Comparison of ENCODE assay signal across 8 mouse cellular contexts in genomic region chr5:116123344-116123743, GRCm38 (mm10). TPM values are rescaled to one million over a fixed set of nuclear protein-coding genes. Genes with fewer than 3 reads are reported as not detected.
DNase-seq lines count a peak whose midpoint lies in the region; ATAC-seq and TF ChIP-seq lines count a peak whose summit lies in the region.

No protein-coding gene starts in this region.

- ATAC-seq in granulocyte monocyte progenitor cell, adult 5-6 weeks (replicated peaks; ENCODE audit: poor library complexity, severe bottlenecking): peak; percentile 96
- ATAC-seq in kidney, postnatal 0 days (replicated peaks; ENCODE audit: low FRiP score, low read depth): no peak
- no peak for ATAC-seq in liver, embryonic 11.5 days (replicated peaks; ENCODE audit: low FRiP score)
- no peak; the same call in 1 of the 2 replicates for ATAC-seq in neural tube, embryonic 11.5 days (ENCODE audit: insufficient read depth, low FRiP score, low TSS enrichment)

- H3K4me1 ChIP-seq in kidney, postnatal 0 days (replicated peaks; ENCODE audit: insufficient read depth, low read length): no peaks in the 10 kb centered on the region
- H3K4me1 ChIP-seq in liver, embryonic 11.5 days (replicated peaks; ENCODE audit: control insufficient read depth, insufficient read depth, low read length): no peaks in the 10 kb centered on the region
- H3K4me1 ChIP-seq in neural tube, embryonic 11.5 days (ENCODE audit: control insufficient read depth, insufficient read depth, low read length): no peaks in the 10 kb centered on the region
- H3K4me1 ChIP-seq in testis, adult 2 months (ENCODE audit: control insufficient read depth, insufficient read depth, low read length): no peaks in the 10 kb centered on the region

- no peaks in the 10 kb centered on the region for H3K27me3 ChIP-seq in kidney, postnatal 0 days (ENCODE audit: insufficient read depth, low read length)
- no peaks in the 10 kb centered on the region for H3K27me3 ChIP-seq in liver, embryonic 11.5 days (replicated peaks; ENCODE audit: control insufficient read depth, insufficient read depth, low read length)
- H3K27me3 ChIP-seq in neural tube, embryonic 11.5 days (ENCODE audit: control insufficient read depth, insufficient read depth, low read length): no peaks in the 10 kb centered on the region
- no peaks in the 10 kb centered on the region for H3K27me3 ChIP-seq in testis, adult 2 months (ENCODE audit: control insufficient read depth, insufficient read depth, low read length)

- no peaks in the 10 kb centered on the region for H3K9me3 ChIP-seq in kidney, postnatal 0 days (replicated peaks; ENCODE audit: low read length)
- H3K9me3 ChIP-seq in liver, embryonic 11.5 days (ENCODE audit: control insufficient read depth, low read length): no peaks in the 10 kb centered on the region
- no peaks in the 10 kb centered on the region for H3K9me3 ChIP-seq in neural tube, embryonic 11.5 days (ENCODE audit: control insufficient read depth, low read length)

- H3K4me2 ChIP-seq in kidney, postnatal 0 days (ENCODE audit: low read length): no peak overlapping the region
- H3K4me2 ChIP-seq in liver, embryonic 11.5 days: no peak overlapping the region
- H3K4me2 ChIP-seq in neural tube, embryonic 11.5 days (ENCODE audit: low read depth): no peak overlapping the region

- DNase-seq in B cell, adult 2 months: peak; percentile 41 to 50
- peak; percentile 80 for DNase-seq in adrenal gland, postnatal 10 days
- peak; percentile 69 for DNase-seq in embryo, embryonic 11.5 days (ENCODE audit: low read depth, low spot score)
- DNase-seq in kidney, postnatal 0 days (ENCODE audit: low spot score): peak; percentile 94
- peak; percentile 67 for DNase-seq in liver, embryonic 11.5 days (ENCODE audit: low spot score)
- peak; percentile 84 for DNase-seq in neural tube, embryonic 11.5 days (ENCODE audit: low spot score)

- H3K27ac ChIP-seq in kidney, postnatal 0 days: no peak overlapping the region
- H3K27ac ChIP-seq in liver, embryonic 11.5 days (ENCODE audit: low read depth, low read length): no peak overlapping the region
- no peak overlapping the region for H3K27ac ChIP-seq in neural tube, embryonic 11.5 days (ENCODE audit: low read depth, low read length)
- H3K27ac ChIP-seq in testis, adult 2 months (ENCODE audit: control insufficient read depth, insufficient read depth, low read depth, low read length): no peak overlapping the region

- peak; percentile 93 for TF ChIP-seq CTCF in kidney, postnatal 0 days (IDR thresholded peaks at IDR 0.05; ENCODE audit: low read depth)
- peak; percentile 90; the same call in 1 of the 2 replicates for TF ChIP-seq CTCF in testis, adult 2 months (IDR thresholded peaks at IDR 0.05; ENCODE audit: control insufficient read depth, insufficient read depth, insufficient replicate concordance, low read depth, low read length)

- H3K36me3 ChIP-seq in kidney, postnatal 0 days (ENCODE audit: insufficient read depth, low read length): no peaks in the 10 kb centered on the region
- H3K36me3 ChIP-seq in liver, embryonic 11.5 days (ENCODE audit: control insufficient read depth, insufficient read depth, low read length): no peaks in the 10 kb centered on the region
- H3K36me3 ChIP-seq in neural tube, embryonic 11.5 days (ENCODE audit: control insufficient read depth, insufficient read depth, low read length): no peaks in the 10 kb centered on the region
- no peaks in the 10 kb centered on the region for H3K36me3 ChIP-seq in testis, adult 2 months (ENCODE audit: control insufficient read depth, insufficient read depth, low read length)

- no peak overlapping the region for H3K4me3 ChIP-seq in kidney, postnatal 0 days (replicated peaks; ENCODE audit: low read depth, low read length)
- no peak overlapping the region for H3K4me3 ChIP-seq in liver, embryonic 11.5 days (ENCODE audit: low read depth, low read length)
- no peak overlapping the region for H3K4me3 ChIP-seq in neural tube, embryonic 11.5 days (ENCODE audit: low read depth, low read length)
- H3K4me3 ChIP-seq in testis, adult 2 months (ENCODE audit: control insufficient read depth, low read depth, low read length): no peak overlapping the region

- WGBS in kidney, postnatal 0 days: 9% methylated on average over 11 of the region's 11 CpGs
- 11% methylated on average over 11 of the region's 11 CpGs for WGBS in liver, embryonic 11.5 days
- 15% methylated on average over 11 of the region's 11 CpGs for WGBS in neural tube, embryonic 11.5 days

- no peak overlapping the region for H3K9ac ChIP-seq in kidney, postnatal 0 days (ENCODE audit: low read depth, low read length)
- H3K9ac ChIP-seq in liver, embryonic 11.5 days (ENCODE audit: low read depth, low read length): no peak overlapping the region
- no peak overlapping the region; the same call in 1 of the 2 replicates for H3K9ac ChIP-seq in neural tube, embryonic 11.5 days (ENCODE audit: low read length)

- TF ChIP-seq POLR2A in testis, adult 2 months (IDR thresholded peaks at IDR 0.05; ENCODE audit: control insufficient read depth, low read depth, low read length): no peak

RNA-seq across cellular contexts. Expression of gene Tmem233, which starts 40.3 kb away (rescaled TPM):
- 1 to 10 TPM in 1 of 2 experiments, under 1 TPM in 1; 0.60 to 2.8 TPM for total RNA-seq in adrenal gland, postnatal 10 days (2021)
- not detected in 2 replicates for total RNA-seq in granulocyte monocyte progenitor cell, adult 5-6 weeks (2014; fragmentation: Nextera tagmentation)
- total RNA-seq in granulocyte monocyte progenitor cell, adult 5-6 weeks (2017): not detected in 2 replicates
- not detected in 2 replicates for polyA plus RNA-seq in kidney, postnatal 0 days (2015; fragmentation: Nextera tagmentation; extraction: Ambion mirVana)
- polyA plus RNA-seq in liver, embryonic 11.5 days (2014; fragmentation: Nextera tagmentation; extraction: Ambion mirVana): not detected in 2 replicates
- not detected in 2 replicates for polyA plus RNA-seq in neural tube, embryonic 11.5 days (2014; fragmentation: Nextera tagmentation; extraction: Ambion mirVana)
- polyA plus RNA-seq in testis, adult 2 months (2012; rRNA removed): not detected in 2 replicates
